Mouse (Mus musculus): ENCODE data around the gene Igfn1. TPM values are rescaled to one million over a fixed set of nuclear protein-coding genes. Genes with fewer than 3 reads are reported as not detected.

The Igfn1 gene
- polyA plus RNA-seq, 2 experiments: not detected

DNA sequence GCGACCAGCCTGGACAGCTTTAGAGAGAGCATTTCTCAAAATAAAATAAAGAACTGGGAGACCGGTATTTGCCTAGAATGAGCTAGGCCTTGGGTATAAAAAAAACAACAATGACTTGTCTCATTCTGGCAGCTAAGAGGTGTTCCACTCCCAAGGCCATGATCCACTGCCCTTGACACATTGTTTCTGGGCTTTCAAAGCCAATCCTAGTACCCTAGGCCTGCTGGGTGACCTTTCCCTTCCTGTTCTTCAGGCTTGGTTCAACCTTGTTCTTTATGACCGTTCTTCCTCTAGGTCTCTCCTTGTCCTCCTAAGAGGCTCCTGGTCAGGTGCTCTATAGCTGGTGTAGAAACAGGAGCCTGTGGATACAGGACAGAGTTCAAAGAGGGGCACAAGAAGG lies 33.6 kb downstream of the Igfn1 start:
- no peaks in the 10 kb centered on the region for H3K4me1 ChIP-seq (replicated peaks; ENCODE audit: control insufficient read depth in 2 of 2, insufficient read depth in 2 of 2, low read length in 1 of 2)
- no peaks in the 10 kb centered on the region for H3K9me3 ChIP-seq (ENCODE audit: control insufficient read depth, low read length)
- no peak overlapping the region for H3K27ac ChIP-seq
- WGBS (ENCODE audit: insufficient replicate concordance): 73% methylated on average over 3 of the region's 3 CpGs
- H3K4me2 ChIP-seq (ENCODE audit: low read depth): no peak overlapping the region
- TF ChIP-seq CTCF (IDR thresholded peaks at IDR 0.05; ENCODE audit: low read depth) (no peak), EP300 (IDR thresholded peaks at IDR 0.05; ENCODE audit: low read depth) (no peak)
- no peak overlapping the region for H3K9ac ChIP-seq (replicated peaks)
- H3K27me3 ChIP-seq (ENCODE audit: control insufficient read depth, insufficient read depth, low read length): peaks cover 3% of the 10 kb centered on the region; the same call in 1 of the 2 replicates
- no peak overlapping the region for H3K4me3 ChIP-seq (ENCODE audit: insufficient read depth in 1 of 2, low read depth in 2 of 2, low read length in 2 of 2)
- no peaks in the 10 kb centered on the region for H3K36me3 ChIP-seq (replicated peaks; ENCODE audit: control insufficient read depth, insufficient read depth, low read depth)
- ATAC-seq (ENCODE audit: insufficient read depth) (no peak), DNase-seq (ENCODE audit: low read depth in 3 of 3, low spot score in 3 of 3) (no peak)

DNA sequence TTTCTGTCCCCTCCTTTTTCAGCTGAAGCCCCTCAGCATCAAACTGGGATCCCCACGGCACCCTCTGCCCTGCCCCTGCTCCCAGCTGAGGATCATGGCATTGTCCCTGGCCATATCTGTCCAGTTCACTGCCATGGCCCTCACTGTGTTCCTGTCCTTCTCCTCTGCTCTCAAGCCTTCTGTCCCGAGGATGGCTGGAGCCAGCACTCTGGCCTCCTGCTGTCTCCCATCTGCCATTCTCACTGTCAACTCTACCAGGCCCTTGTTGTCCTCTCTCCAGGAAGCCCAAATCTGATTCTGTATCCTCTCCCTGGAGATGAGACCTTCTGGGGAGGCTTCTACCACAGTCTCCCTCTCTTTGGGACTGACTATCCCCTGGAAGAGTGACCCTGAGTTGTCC lies 35.7 kb downstream of the Igfn1 start:
- no peak overlapping the region for H3K9ac ChIP-seq (replicated peaks)
- H3K36me3 ChIP-seq (replicated peaks; ENCODE audit: control insufficient read depth, insufficient read depth, low read depth): no peaks in the 10 kb centered on the region
- H3K9me3 ChIP-seq (ENCODE audit: control insufficient read depth, low read length): no peaks in the 10 kb centered on the region
- no peak overlapping the region for H3K27ac ChIP-seq
- H3K4me3 ChIP-seq (ENCODE audit: insufficient read depth in 1 of 2, low read depth in 2 of 2, low read length in 2 of 2): no peak overlapping the region
- H3K4me2 ChIP-seq (ENCODE audit: low read depth): no peak overlapping the region
- 32% methylated on average over 2 of the region's 2 CpGs for WGBS (ENCODE audit: insufficient replicate concordance)
- DNase-seq (ENCODE audit: low read depth in 3 of 3, low spot score in 3 of 3) (no peak), ATAC-seq (ENCODE audit: insufficient read depth) (no peak)
- no peaks in the 10 kb centered on the region for H3K4me1 ChIP-seq (replicated peaks; ENCODE audit: control insufficient read depth in 2 of 2, insufficient read depth in 2 of 2, low read length in 1 of 2)
- peaks cover 3% of the 10 kb centered on the region; the same call in 1 of the 2 replicates for H3K27me3 ChIP-seq (ENCODE audit: control insufficient read depth, insufficient read depth, low read length)
- TF ChIP-seq CTCF (IDR thresholded peaks at IDR 0.05; ENCODE audit: low read depth): no peak
- TF ChIP-seq EP300 (IDR thresholded peaks at IDR 0.05; ENCODE audit: low read depth): no peak

DNA sequence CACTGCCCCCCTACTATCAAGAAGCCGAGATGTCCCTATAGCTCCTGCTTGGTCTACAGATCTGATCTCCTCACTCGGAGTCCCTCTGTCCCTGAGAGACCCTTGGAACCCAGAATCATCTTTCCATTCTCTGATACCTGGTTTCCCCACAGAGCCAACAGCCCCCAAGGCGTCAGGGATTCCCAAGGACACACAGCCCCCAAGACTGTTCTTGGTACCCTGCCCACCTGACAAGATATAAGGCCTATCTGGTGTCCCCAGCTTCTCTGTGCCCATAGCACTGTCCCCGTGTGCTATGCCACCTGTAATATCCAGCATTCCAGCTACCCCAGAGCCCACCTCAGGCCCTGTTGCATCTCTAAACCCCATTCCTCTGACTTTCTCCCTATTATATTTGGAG lies 38.4 kb downstream of the Igfn1 start:
- H3K4me3 ChIP-seq (ENCODE audit: insufficient read depth in 1 of 2, low read depth in 2 of 2, low read length in 2 of 2): no peak overlapping the region
- no peaks in the 10 kb centered on the region for H3K36me3 ChIP-seq (replicated peaks; ENCODE audit: control insufficient read depth, insufficient read depth, low read depth)
- TF ChIP-seq EP300 (IDR thresholded peaks at IDR 0.05; ENCODE audit: low read depth) (no peak), CTCF (IDR thresholded peaks at IDR 0.05; ENCODE audit: low read depth) (no peak)
- no peaks in the 10 kb centered on the region for H3K4me1 ChIP-seq (replicated peaks; ENCODE audit: control insufficient read depth in 2 of 2, insufficient read depth in 2 of 2, low read length in 1 of 2)
- DNase-seq (ENCODE audit: low read depth in 3 of 3, low spot score in 3 of 3) (no peak), ATAC-seq (ENCODE audit: insufficient read depth) (no peak)
- H3K9me3 ChIP-seq (ENCODE audit: control insufficient read depth, low read length): no peaks in the 10 kb centered on the region
- H3K27ac ChIP-seq: no peak overlapping the region
- H3K4me2 ChIP-seq (ENCODE audit: low read depth): no peak overlapping the region
- H3K27me3 ChIP-seq (ENCODE audit: control insufficient read depth, insufficient read depth, low read length): peaks cover 3% of the 10 kb centered on the region; the same call in 1 of the 2 replicates
- no peak overlapping the region for H3K9ac ChIP-seq (replicated peaks)
- 41% methylated on average over 4 of the region's 4 CpGs for WGBS (ENCODE audit: insufficient replicate concordance)

DNA sequence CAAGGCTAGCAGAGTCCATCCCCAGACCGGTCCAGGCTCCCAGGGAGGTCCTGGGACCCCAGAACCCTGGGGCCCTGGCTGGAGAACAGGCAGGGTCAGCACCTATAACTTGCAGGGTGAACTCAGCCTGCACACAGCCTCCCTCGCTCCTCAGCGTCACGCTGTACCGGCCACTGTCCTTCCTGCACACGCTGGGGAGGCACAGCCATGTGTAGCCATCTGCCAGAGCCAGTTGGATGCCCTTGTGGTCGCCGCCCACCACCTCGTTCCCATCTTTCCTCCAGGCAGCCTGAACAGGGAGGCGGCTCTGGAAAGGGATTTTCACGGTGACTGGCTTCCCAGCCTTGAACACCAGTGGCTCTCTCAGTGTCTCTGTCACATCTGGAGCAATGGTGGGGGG lies 41.6 kb downstream of the Igfn1 start:
- Histone ChIP-seq H3K4me1 (replicated peaks; ENCODE audit: control insufficient read depth in 2 of 2, insufficient read depth in 2 of 2, low read length in 1 of 2) (no peaks in the 10 kb centered on the region), H3K4me3 (ENCODE audit: insufficient read depth in 1 of 2, low read depth in 2 of 2, low read length in 2 of 2) (no peak overlapping the region), H3K9ac (replicated peaks) (no peak overlapping the region), H3K36me3 (replicated peaks; ENCODE audit: control insufficient read depth, insufficient read depth, low read depth) (no peaks in the 10 kb centered on the region), H3K27me3 (ENCODE audit: control insufficient read depth, insufficient read depth, low read length) (peaks cover 3% of the 10 kb centered on the region; the same call in 1 of the 2 replicates), H3K27ac (no peak overlapping the region), H3K9me3 (ENCODE audit: control insufficient read depth, low read length) (no peaks in the 10 kb centered on the region), H3K4me2 (ENCODE audit: low read depth) (no peak overlapping the region)
- 59% methylated on average over 11 of the region's 11 CpGs for WGBS (ENCODE audit: insufficient replicate concordance)
- ATAC-seq (ENCODE audit: insufficient read depth) (no peak), DNase-seq (ENCODE audit: low read depth in 3 of 3, low spot score in 3 of 3) (no peak)
- TF ChIP-seq CTCF (IDR thresholded peaks at IDR 0.05; ENCODE audit: low read depth): no peak
- no peak for TF ChIP-seq EP300 (IDR thresholded peaks at IDR 0.05; ENCODE audit: low read depth)

DNA sequence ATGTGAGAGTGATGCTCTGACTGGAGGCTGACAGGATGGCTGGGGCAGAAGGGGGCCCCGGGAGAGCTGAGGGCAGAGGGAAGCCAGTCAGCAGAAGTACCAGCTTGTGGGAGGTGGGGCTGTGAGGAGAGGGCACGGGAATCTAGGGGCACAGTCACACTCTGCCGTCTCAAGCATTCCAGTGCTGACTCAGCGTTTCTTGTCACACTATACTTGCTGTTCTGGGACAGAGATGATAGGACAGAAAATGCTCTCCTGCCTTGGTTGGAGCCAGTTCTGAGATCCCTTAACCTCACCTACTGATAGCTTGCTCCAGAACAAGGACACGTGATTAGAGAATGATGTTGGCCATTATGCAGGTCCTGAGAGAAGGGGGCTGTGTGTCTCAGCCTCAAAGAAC lies 43.0 kb downstream of the Igfn1 start:
- 37% methylated on average over 5 of the region's 5 CpGs for whole genome bisulfite sequencing (ENCODE audit: insufficient replicate concordance)
- no peaks in the 10 kb centered on the region for H3K9me3 ChIP-seq (ENCODE audit: control insufficient read depth, low read length)
- no peak overlapping the region for H3K27ac ChIP-seq
- H3K4me3 ChIP-seq (ENCODE audit: insufficient read depth in 1 of 2, low read depth in 2 of 2, low read length in 2 of 2): no peak overlapping the region
- no peak overlapping the region for H3K4me2 ChIP-seq (ENCODE audit: low read depth)
- no peak for TF ChIP-seq EP300 (IDR thresholded peaks at IDR 0.05; ENCODE audit: low read depth)
- no peak for TF ChIP-seq CTCF (IDR thresholded peaks at IDR 0.05; ENCODE audit: low read depth)
- H3K4me1 ChIP-seq (replicated peaks; ENCODE audit: control insufficient read depth in 2 of 2, insufficient read depth in 2 of 2, low read length in 1 of 2): no peaks in the 10 kb centered on the region
- H3K27me3 ChIP-seq (ENCODE audit: control insufficient read depth, insufficient read depth, low read length): peaks cover 3% of the 10 kb centered on the region; the same call in 1 of the 2 replicates
- H3K36me3 ChIP-seq (replicated peaks; ENCODE audit: control insufficient read depth, insufficient read depth, low read depth): no peaks in the 10 kb centered on the region
- DNase-seq (ENCODE audit: low read depth in 3 of 3, low spot score in 3 of 3): no peak
- ATAC-seq (ENCODE audit: insufficient read depth): no peak
- no peak overlapping the region for H3K9ac ChIP-seq (replicated peaks)

Data from liver, embryonic 14.5 days (tissue).